15 mouse cellular contexts compared by ENCODE assay signal in the genomic region with DNA sequence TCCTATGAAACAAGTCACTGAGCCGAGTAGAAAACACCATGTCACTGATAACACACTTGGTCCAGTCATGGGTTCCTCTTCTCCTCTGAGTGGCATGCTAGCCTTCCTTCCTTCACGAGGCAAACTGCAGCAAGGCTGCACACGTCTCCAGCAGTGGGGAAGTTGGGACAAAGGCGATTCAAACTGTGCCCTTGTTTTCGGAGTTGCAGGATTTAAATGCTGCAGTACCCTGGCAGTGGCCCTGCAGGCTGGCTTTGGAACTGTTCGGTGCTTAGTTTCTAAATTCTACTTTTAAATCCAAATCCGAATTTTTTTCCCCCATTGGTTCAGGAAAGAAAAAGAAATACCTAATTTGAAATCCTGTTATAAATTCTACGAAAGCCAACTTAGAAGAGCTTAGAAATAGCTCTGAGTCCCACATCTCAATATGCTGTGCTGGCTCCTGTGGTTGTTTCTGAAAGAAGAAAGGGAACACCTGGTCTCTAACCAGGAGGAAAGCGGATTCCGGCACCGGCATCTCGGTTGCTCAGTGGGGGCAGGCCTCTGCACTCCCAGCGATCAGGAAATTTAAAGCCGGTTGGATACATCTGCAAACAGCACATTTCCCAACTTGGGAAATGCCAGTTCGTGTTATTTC. TPM values are rescaled to one million over a fixed set of nuclear protein-coding genes. Genes with fewer than 3 reads are reported as not detected.
DNase-seq lines count a peak whose midpoint lies in the region; ATAC-seq and TF ChIP-seq lines count a peak whose summit lies in the region.
"Had no signal": no experiment of that assay in that cellular context is flagged by ENCODE, and none has a peak within 500 bp of the region (broad histone marks: within the 10 kb centered on the region; RNA-seq: fewer than 3 reads in every experiment).

No protein-coding gene starts in this region.

- intact Hi-C loops in left cerebral cortex, adult 2 months (cut with DNase I): no loop called here

- no peak overlapping the region for H3K4me2 ChIP-seq in embryonic facial prominence, embryonic 11.5 days (ENCODE audit: low read depth, low read length)
- H3K4me2 ChIP-seq in hindbrain, embryonic 14.5 days (replicated peaks): 0 out of 2 replicates have a peak overlapping the region, but pooled peaks have one; percentile 6
- H3K4me2 ChIP-seq in neural tube, embryonic 15.5 days: no peak overlapping the region
- H3K4me2 ChIP-seq in liver, postnatal 0 days (ENCODE audit: low read depth, low read length): no peak overlapping the region
- H3K4me2 ChIP-seq: heart, embryonic 11.5 days; liver, embryonic 12.5 days had no signal

- ATAC-seq in embryonic facial prominence, embryonic 11.5 days (replicated peaks; ENCODE audit: insufficient number of reproducible peaks, low FRiP score, low TSS enrichment, low read depth): no peak
- ATAC-seq in hindbrain, embryonic 14.5 days (ENCODE audit: low FRiP score): 0 out of 2 replicates have a peak, but pooled peaks have one; percentile 38
- ATAC-seq in neural tube, embryonic 15.5 days (ENCODE audit: low FRiP score): no peak
- no peak; the same call in 1 of the 2 replicates for ATAC-seq in liver, postnatal 0 days
- ATAC-seq: liver, embryonic 12.5 days had no signal

- no peak overlapping the region for H3K9ac ChIP-seq in embryonic facial prominence, embryonic 11.5 days (replicated peaks; ENCODE audit: low read length)
- H3K9ac ChIP-seq in hindbrain, embryonic 14.5 days: no peak overlapping the region
- 0 out of 2 replicates have a peak overlapping the region, but pooled peaks have one; percentile 5 for H3K9ac ChIP-seq in neural tube, embryonic 15.5 days (replicated peaks)
- no peak overlapping the region for H3K9ac ChIP-seq in liver, postnatal 0 days (replicated peaks)
- H3K9ac ChIP-seq: liver, embryonic 12.5 days had no signal

- no peak for DNase-seq in left cerebral cortex, adult 2 months (ENCODE audit: extremely low spot score in 1 of 2, low spot score in 2 of 2)
- no peak for DNase-seq in left cerebral cortex, adult 18-20 months (ENCODE audit: low spot score in 2 of 2)
- DNase-seq in embryonic facial prominence, embryonic 11.5 days (ENCODE audit: low spot score): peak; percentile 47
- DNase-seq in hindbrain, embryonic 14.5 days (ENCODE audit: low spot score): no peak
- DNase-seq in liver, postnatal 0 days: no peak
- DNase-seq in thymus, postnatal 4 days: no peak
- no peak for DNase-seq in adrenal gland, adult 8-10 months
- DNase-seq: B cell, adult 2 months; cerebellum, postnatal 14 days; kidney, postnatal 4 days; thymus, postnatal 25 days had no signal

- no peaks in the 10 kb centered on the region for H3K36me3 ChIP-seq in embryonic facial prominence, embryonic 11.5 days (replicated peaks; ENCODE audit: control insufficient read depth, insufficient read depth, low read depth, low read length)
- no peaks in the 10 kb centered on the region for H3K36me3 ChIP-seq in hindbrain, embryonic 14.5 days (replicated peaks; ENCODE audit: control insufficient read depth, insufficient read depth)
- no peaks in the 10 kb centered on the region for H3K36me3 ChIP-seq in neural tube, embryonic 15.5 days
- H3K36me3 ChIP-seq in liver, postnatal 0 days (replicated peaks; ENCODE audit: insufficient read depth, low read length): no peaks in the 10 kb centered on the region
- H3K36me3 ChIP-seq: liver, embryonic 12.5 days had no signal

- peak overlapping the region; percentile 69 for H3K27ac ChIP-seq in left cerebral cortex, adult 2 months
- no peak overlapping the region for H3K27ac ChIP-seq in embryonic facial prominence, embryonic 11.5 days (replicated peaks; ENCODE audit: low read depth, low read length)
- H3K27ac ChIP-seq in hindbrain, embryonic 14.5 days: peak overlapping the region; percentile 58; the same call in 1 of the 2 replicates
- H3K27ac ChIP-seq in neural tube, embryonic 15.5 days (replicated peaks): peak overlapping the region; percentile 38; the same call in 1 of the 2 replicates
- H3K27ac ChIP-seq in liver, postnatal 0 days (ENCODE audit: low read depth): no peak overlapping the region
- H3K27ac ChIP-seq: liver, embryonic 12.5 days had no signal

- H3K4me1 ChIP-seq in embryonic facial prominence, embryonic 11.5 days (ENCODE audit: control insufficient read depth, insufficient read depth, low read length): no peaks in the 10 kb centered on the region; the same call in 1 of the 2 replicates
- H3K4me1 ChIP-seq in hindbrain, embryonic 14.5 days (replicated peaks; ENCODE audit: control insufficient read depth, insufficient read depth, low read length): no peaks in the 10 kb centered on the region; the same call in 1 of the 2 replicates
- 0 out of 2 replicates have a peak, but pooled peaks cover 10% of the 10 kb centered on the region for H3K4me1 ChIP-seq in neural tube, embryonic 15.5 days
- no peaks in the 10 kb centered on the region for H3K4me1 ChIP-seq in liver, postnatal 0 days (ENCODE audit: insufficient read depth)
- H3K4me1 ChIP-seq: liver, embryonic 12.5 days had no signal

- peaks cover 35% of the 10 kb centered on the region for H3K27me3 ChIP-seq in embryonic facial prominence, embryonic 11.5 days (ENCODE audit: control insufficient read depth, insufficient read depth, low read length)
- peaks cover 44% of the 10 kb centered on the region for H3K27me3 ChIP-seq in hindbrain, embryonic 14.5 days (ENCODE audit: control insufficient read depth, insufficient read depth, low read length)
- H3K27me3 ChIP-seq in neural tube, embryonic 15.5 days (replicated peaks): peaks cover 60% of the 10 kb centered on the region
- H3K27me3 ChIP-seq in liver, postnatal 0 days (ENCODE audit: insufficient read depth, low read length): peaks cover 51% of the 10 kb centered on the region

- 5% methylated on average over 15 of the region's 15 CpGs for WGBS in embryonic facial prominence, embryonic 11.5 days
- WGBS in hindbrain, embryonic 14.5 days: 8% methylated on average over 15 of the region's 15 CpGs
- 8% methylated on average over 15 of the region's 15 CpGs for WGBS in neural tube, embryonic 15.5 days
- WGBS in liver, postnatal 0 days (ENCODE audit: insufficient replicate concordance): 12% methylated on average over 15 of the region's 15 CpGs

- H3K9me3 ChIP-seq in embryonic facial prominence, embryonic 11.5 days (replicated peaks; ENCODE audit: control insufficient read depth, low read length): no peaks in the 10 kb centered on the region
- no peaks in the 10 kb centered on the region for H3K9me3 ChIP-seq in hindbrain, embryonic 14.5 days (ENCODE audit: control insufficient read depth, low read length)
- H3K9me3 ChIP-seq in neural tube, embryonic 15.5 days (replicated peaks): no peaks in the 10 kb centered on the region
- no peaks in the 10 kb centered on the region for H3K9me3 ChIP-seq in liver, postnatal 0 days (ENCODE audit: low read length)
- H3K9me3 ChIP-seq: liver, embryonic 12.5 days had no signal

- TF ChIP-seq EP300 in liver, postnatal 0 days (IDR thresholded peaks at IDR 0.05; ENCODE audit: low read depth): no peak

- peak; percentile 43 for TF ChIP-seq CTCF in left cerebral cortex, adult 2 months (IDR thresholded peaks at IDR 0.05)
- TF ChIP-seq CTCF in liver, postnatal 0 days (IDR thresholded peaks at IDR 0.05; ENCODE audit: low read depth): no peak

- H3K4me3 ChIP-seq in left cerebral cortex, adult 2 months: no peak overlapping the region
- no peak overlapping the region for H3K4me3 ChIP-seq in embryonic facial prominence, embryonic 11.5 days (ENCODE audit: low read depth, low read length)
- no peak overlapping the region for H3K4me3 ChIP-seq in hindbrain, embryonic 14.5 days (replicated peaks; ENCODE audit: low read length)
- no peak overlapping the region for H3K4me3 ChIP-seq in neural tube, embryonic 15.5 days (replicated peaks)
- H3K4me3 ChIP-seq in liver, postnatal 0 days (ENCODE audit: low read depth, low read length): no peak overlapping the region
- H3K4me3 ChIP-seq: liver, embryonic 12.5 days had no signal

RNA-seq across cellular contexts. Expression of a gene that starts 20.9 kb away (rescaled TPM):
- total RNA-seq in left cerebral cortex, adult 2 months (2021): 10 to 100 TPM; 37.8 to 38.2 TPM
- 10 to 100 TPM; 43.8 to 46.5 TPM for total RNA-seq in left cerebral cortex, adult 18-20 months (2021)
- 13.2 and 13.7 TPM in 2 replicates for polyA plus RNA-seq in embryonic facial prominence, embryonic 11.5 days (2014; fragmentation: Nextera tagmentation; extraction: Ambion mirVana)
- polyA plus RNA-seq in hindbrain, embryonic 14.5 days (2014; fragmentation: Nextera tagmentation; extraction: Ambion mirVana): 18.0 and 19.8 TPM in 2 replicates
- polyA plus RNA-seq in neural tube, embryonic 15.5 days (2015; fragmentation: Nextera tagmentation; extraction: Ambion mirVana): 11.1 and 13.4 TPM in 2 replicates
- polyA plus RNA-seq in liver, postnatal 0 days (2015; fragmentation: Nextera tagmentation; extraction: Ambion mirVana): not detected in 2 replicates
- total RNA-seq in adrenal gland, adult 8-10 months (2022): under 1 TPM; 0.28 to 0.38 (median 0.33) TPM
- total RNA-seq: megakaryocyte-erythroid progenitor cell, adult 5-6 weeks had no signal
- polyA plus RNA-seq: liver, embryonic 12.5 days had no signal

Comparison
In these comparisons a context has a peak if more than half of its experiments do, and no peak if none do; other contexts are left out.
1. H3K27ac ChIP-seq: peak in left cerebral cortex, adult 2 months (single experiment), hindbrain, embryonic 14.5 days (single experiment) and neural tube, embryonic 15.5 days (single experiment); none in embryonic facial prominence, embryonic 11.5 days (single experiment) and liver, postnatal 0 days (single experiment).
2. RNA of a gene that starts 20.9 kb away (polyA plus RNA-seq): 18.0 to 19.8 TPM in hindbrain, embryonic 14.5 days, 11.1 to 13.4 TPM in neural tube, embryonic 15.5 days and 13.2 to 13.7 TPM in embryonic facial prominence, embryonic 11.5 days; not detected in liver, postnatal 0 days; every median in the first group is over 10 times any median in the second.